Mouse (Mus musculus) R1 (cell line): Measurements from ENCODE around the gene Tm7sf2.

ENCODE experiments used
- DNase-seq: peaks from one replicate; pipeline ENCODE4 v3.0.0-alpha.2; 2018; ENCODE audit warnings: low read depth, low spot score

Tm7sf2 gene

GRCm38 (mm10) chr19:6069851-6070250 is 1.7 kb upstream of the Tm7sf2 start:
- DNase-seq, result no peak

GRCm38 (mm10) chr19:6068951-6069350 is 778 bp upstream of the Tm7sf2 start:
- DNase-seq, result no peak

- DNase-seq, result peak; percentile 94
These were observed 1.0 kb downstream of the Tm7sf2 start for GRCm38 (mm10) chr19:6067011-6067723.

GRCm38 (mm10) chr19:6066571-6066970 is 1.6 kb downstream of the Tm7sf2 start:
- peak; percentile 19 for DNase-seq

- DNase-seq, result no peak
These were observed 5.1 kb downstream of the Tm7sf2 start for GRCm38 (mm10) chr19:6063081-6063480.

GRCm38 (mm10) chr19:6062418-6062817 is 5.8 kb downstream of the Tm7sf2 start:
- no peak for DNase-seq

- peak; percentile 68 for DNase-seq
These were observed 6.4 kb downstream of the Tm7sf2 start for GRCm38 (mm10) chr19:6061641-6062302.

GRCm38 (mm10) chr19:6061021-6061533 is 7.1 kb downstream of the Tm7sf2 start, which contains the start of gene Znhit2:
Gene Znhit2, plus strand, starts transcription at chr19:6061192.
- DNase-seq, result peak; percentile 96

GRCm38 (mm10) chr19:6058966-6059365 is 9.2 kb downstream of the Tm7sf2 start:
- DNase-seq, result peak; percentile 22

- peak; percentile 20 for DNase-seq
These were observed 9.7 kb downstream of the Tm7sf2 start for GRCm38 (mm10) chr19:6058513-6058912.

GRCm38 (mm10) chr19:6057313-6058096 is 10.7 kb downstream of the Tm7sf2 start, which contains the start of the genes Mrpl49 and Fau:
Gene Mrpl49, minus strand, starts transcription at chr19:6057785.
Gene Fau, plus strand, starts transcription at chr19:6057844.
- peak; percentile 96 for DNase-seq

- no peak for DNase-seq
These were observed 11.5 kb downstream of the Tm7sf2 start for GRCm38 (mm10) chr19:6056696-6057095.

- no peak for DNase-seq
These were observed 13.9 kb downstream of the Tm7sf2 start for GRCm38 (mm10) chr19:6054296-6054695.

GRCm38 (mm10) chr19:6052516-6052915 is 15.7 kb downstream of the Tm7sf2 start:
- DNase-seq, result no peak

GRCm38 (mm10) chr19:6048681-6049410 is 19.3 kb downstream of the Tm7sf2 start:
- no peak for DNase-seq

GRCm38 (mm10) chr19:6047899-6048166 is 20.3 kb downstream of the Tm7sf2 start:
- DNase-seq, result no peak

- DNase-seq, result no peak
These were observed 20.8 kb downstream of the Tm7sf2 start for GRCm38 (mm10) chr19:6047154-6047898.

GRCm38 (mm10) chr19:6046294-6047153 is 21.6 kb downstream of the Tm7sf2 start, which contains the start of gene Syvn1:
Gene Syvn1, plus strand, starts transcription at chr19:6046576.
- peak; percentile 98 for DNase-seq

GRCm38 (mm10) chr19:6045366-6046293 is 22.5 kb downstream of the Tm7sf2 start:
- DNase-seq, result no peak
